Mouse (Mus musculus) forebrain, embryonic 14.5 days (tissue): ENCODE measurements around the gene Smdt1. TPM values are rescaled to one million over a fixed set of nuclear protein-coding genes. Genes with fewer than 3 reads are reported as not detected.
"Not testable (repeated sequence)": the region's sequence is repeated elsewhere in the genome, so short reads cannot be mapped to it uniquely, and the experiment has no call there.

Experiments
- ATAC-seq: fragments of 200-750 bp; cut with Nextera tagmentation; 2 replicates; pipeline ENCODE4 v1.8.0; 2017; ENCODE audit warnings: mild to moderate bottlenecking, moderate library complexity
- DNase-seq: peaks from one replicate; pipeline ENCODE4 v3.0.0-alpha.2; 2015; ENCODE audit warnings: low spot score
- H3K27ac ChIP-seq: fragments of 300-500 bp; sonication (generic); 2 replicates; pipeline ENCODE4 v1.5.1; 2014; ENCODE audit warnings: low read depth, mild to moderate bottlenecking, control low read depth, low read length, moderate library complexity
- H3K27me3 ChIP-seq: fragments of 300-500 bp; sonication (generic); replicated peaks from 2 replicates; pipeline ENCODE4 v1.6.1; 2014; ENCODE audit warnings: low read length, control low read depth, mixed read lengths; ENCODE audit not compliant: control insufficient read depth, insufficient read depth
- H3K36me3 ChIP-seq: fragments of 300-500 bp; sonication (generic); 2 replicates; pipeline ENCODE4 v1.6.1; 2014; ENCODE audit warnings: low read length, control low read depth; ENCODE audit not compliant: control insufficient read depth, insufficient read depth
- H3K4me1 ChIP-seq: fragments of 300-500 bp; sonication (generic); 2 replicates; pipeline ENCODE4 v1.6.1; 2014; ENCODE audit warnings: antibody characterized with exemption, low read length, control low read depth; ENCODE audit not compliant: control insufficient read depth, insufficient read depth
- H3K4me2 ChIP-seq: fragments of 300-500 bp; sonication (generic); 2 replicates; pipeline ENCODE4 v1.6.1; 2014; ENCODE audit warnings: mild to moderate bottlenecking, control low read depth, low read length
- H3K4me3 ChIP-seq: fragments of 300-500 bp; sonication (generic); 2 replicates; pipeline ENCODE4 v1.5.1; 2014; ENCODE audit warnings: low read depth, low read length, control low read depth
- H3K9ac ChIP-seq: fragments of 300-500 bp; sonication (generic); 2 replicates; pipeline ENCODE4 v1.6.1; 2014; ENCODE audit warnings: mild to moderate bottlenecking, low read length, control low read depth, moderate library complexity
- H3K9me3 ChIP-seq: fragments of 300-500 bp; sonication (generic); replicated peaks from 2 replicates; pipeline ENCODE4 v1.6.1; 2016; ENCODE audit warnings: low read length, control low read depth, mixed read lengths; ENCODE audit not compliant: control insufficient read depth
- WGBS: fragments of 180-500 bp; shearing (Covaris S2); extraction: QIAGEN DNeasy Blood & Tissue Kit; methylation state at CpG from one replicate; pipeline ENCODE4 v1.1.7; 2014; 5-methylcytosine and 5-hydroxymethylcytosine counted together
- microRNA-seq: library from miRNA; unstranded; fragments of <30 nt; microRNA quantifications from one replicate; pipeline ENCODE4, GENCODE M21; 2016
- polyA plus RNA-seq: library from polyadenylated mRNA; unstranded; fragments of >200 nt; fragmentation: Nextera tagmentation; extraction: Ambion mirVana; gene quantifications from 2 replicates; pipeline ENCODE4 v1.2.1, GENCODE M21; 2014

The Smdt1 gene
- polyA plus RNA-seq, 1 experiment from 2014 or later: 326 TPM

DNA sequence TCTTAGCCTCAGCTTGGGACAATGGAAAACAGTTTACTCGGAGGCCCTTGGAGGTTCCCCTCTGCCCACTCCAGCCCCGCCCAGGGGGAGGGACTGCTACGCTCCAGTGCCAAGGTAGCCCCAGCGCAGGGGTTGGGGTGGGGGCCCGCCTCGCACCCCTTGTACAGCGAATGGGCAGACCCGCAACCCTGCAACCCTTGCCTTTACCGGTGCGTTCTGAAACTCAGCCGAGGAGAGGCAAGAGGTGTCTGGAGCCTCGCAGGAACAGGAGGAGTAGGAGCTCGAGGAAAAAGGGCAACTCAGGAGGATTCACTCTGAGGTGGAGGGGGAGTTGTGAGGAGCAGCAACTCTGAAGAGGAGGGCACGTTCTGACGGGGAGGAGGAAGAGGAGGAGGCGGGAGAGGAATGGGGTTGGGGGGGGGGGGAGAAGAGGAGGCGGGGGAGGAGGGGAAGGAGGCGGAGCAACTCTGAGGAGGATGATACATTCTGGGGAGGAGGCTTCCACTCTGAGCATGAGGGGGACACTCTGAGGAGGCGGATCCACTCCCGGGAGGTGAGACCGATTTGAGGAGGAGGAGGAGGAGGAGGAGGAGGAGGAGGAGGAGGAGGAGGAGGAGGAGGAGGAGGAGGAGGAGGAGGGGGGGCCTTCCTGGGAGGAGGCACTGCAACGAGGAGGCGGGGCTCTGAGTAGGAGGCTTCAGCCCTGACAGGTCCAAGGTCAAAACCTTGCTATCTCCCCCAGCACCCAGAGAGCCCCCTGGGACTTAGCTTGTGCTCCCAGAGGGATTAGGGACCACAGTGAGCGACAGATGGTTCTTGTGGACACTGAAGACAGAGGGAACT, 41.3 kb downstream of the Smdt1 start, which contains the start of gene Cyp2d22:
Gene Cyp2d22 (minus strand): TSS at position 390 of the 843 bp plus-strand sequence.
- Histone ChIP-seq H3K4me2 (peak within 1 kb of the TSS; percentile 55), H3K36me3 (no peaks in the 10 kb centered on the region), H3K9ac (peak within 1 kb of the TSS; percentile 55), H3K27ac (no peak within 1 kb of the TSS), H3K9me3 (no peaks in the 10 kb centered on the region), H3K27me3 (no peaks in the 10 kb centered on the region), H3K4me1 (peaks cover 15% of the 10 kb centered on the region), H3K4me3 (peak within 1 kb of the TSS; percentile 31)
- 3% methylated on average over 18 of the region's 24 CpGs for WGBS
- DNase-seq: peak; percentile 57
- peak; percentile 77 for ATAC-seq

DNA sequence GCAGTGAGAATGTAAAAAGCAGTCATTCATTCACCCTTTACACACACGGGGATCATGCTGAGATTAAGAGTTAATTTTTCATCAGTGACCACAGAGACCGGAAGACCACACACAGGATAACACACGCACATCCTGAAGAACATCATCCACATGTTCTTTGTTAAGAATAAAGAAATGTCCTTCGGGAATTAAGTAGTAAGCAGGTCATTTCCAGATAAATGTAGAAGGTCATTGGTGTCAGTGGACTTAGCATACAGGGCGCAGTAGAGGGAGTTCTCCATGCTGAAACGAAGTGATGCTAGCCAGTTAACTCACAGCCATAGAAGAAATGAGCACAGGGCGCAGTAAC, 41.9 kb downstream of the Smdt1 start:
- Histone ChIP-seq H3K9me3 (no peaks in the 10 kb centered on the region), H3K4me2 (peak overlapping the region; percentile 55), H3K4me3 (peak overlapping the region; percentile 31), H3K36me3 (no peaks in the 10 kb centered on the region), H3K4me1 (peaks cover 15% of the 10 kb centered on the region), H3K27me3 (no peaks in the 10 kb centered on the region), H3K27ac (no peak overlapping the region), H3K9ac (peak overlapping the region; percentile 40; the same call in 1 of the 2 replicates)
- DNase-seq (no peak), ATAC-seq (no peak)
- WGBS: 38% methylated on average over 7 of the region's 7 CpGs

DNA sequence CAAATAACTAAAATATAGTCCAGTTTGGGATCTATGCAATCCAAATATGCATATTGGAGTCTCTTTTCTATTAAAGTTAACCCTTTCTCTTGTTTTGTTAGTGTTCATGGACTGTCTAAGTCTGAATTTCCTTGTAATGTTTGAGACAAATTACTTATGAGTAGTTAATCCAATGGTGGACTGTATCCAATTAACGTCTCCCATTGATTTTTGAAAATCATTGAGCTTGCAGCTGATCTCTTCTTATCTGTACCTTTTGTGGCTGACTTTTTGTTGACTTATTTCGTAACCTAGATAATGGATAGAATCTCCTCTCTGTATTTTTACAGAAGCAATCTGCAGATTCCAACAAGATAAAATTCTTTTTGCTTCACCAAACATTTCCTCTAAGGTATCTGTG, 43.7 kb downstream of the Smdt1 start:
- WGBS: 84% methylated on average over 2 of the region's 2 CpGs
- DNase-seq: no peak
- no peaks in the 10 kb centered on the region for H3K9me3 ChIP-seq
- ATAC-seq: no peak
- H3K27me3 ChIP-seq: no peaks in the 10 kb centered on the region
- no peak overlapping the region for H3K9ac ChIP-seq
- H3K27ac ChIP-seq: no peak overlapping the region
- H3K4me3 ChIP-seq: no peak overlapping the region
- no peaks in the 10 kb centered on the region for H3K36me3 ChIP-seq
- H3K4me1 ChIP-seq: peaks cover 5% of the 10 kb centered on the region; the same call in 1 of the 2 replicates
- H3K4me2 ChIP-seq: no peak overlapping the region

DNA sequence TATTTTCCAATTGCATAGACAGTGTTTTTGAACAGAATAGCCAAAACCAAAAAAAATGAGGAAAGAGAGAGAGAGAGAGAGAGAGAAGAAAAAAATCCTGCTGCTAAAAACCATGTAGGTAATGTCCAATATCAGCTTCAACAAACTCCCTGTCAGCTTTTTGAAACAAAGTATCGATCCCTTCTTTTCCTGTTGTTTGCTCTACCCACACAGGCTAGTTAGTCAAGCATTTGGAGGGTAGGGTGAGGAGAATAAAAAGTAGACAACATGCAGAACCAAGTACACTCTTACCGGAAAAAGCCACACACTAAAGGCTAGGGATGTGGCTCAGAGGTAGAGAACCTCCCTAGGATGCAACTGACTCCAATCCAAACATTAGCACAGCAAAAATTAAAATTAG, 47.0 kb downstream of the Smdt1 start:
- ATAC-seq (no peak), DNase-seq (no peak)
- no peak overlapping the region for H3K9ac ChIP-seq
- no peaks in the 10 kb centered on the region for H3K9me3 ChIP-seq
- no peak overlapping the region for H3K4me2 ChIP-seq
- H3K36me3 ChIP-seq: no peaks in the 10 kb centered on the region
- H3K4me1 ChIP-seq: peaks cover 1% of the 10 kb centered on the region; the same call in 1 of the 2 replicates
- WGBS: 89% methylated on average over 2 of the region's 2 CpGs
- H3K27ac ChIP-seq: no peak overlapping the region
- no peak overlapping the region for H3K4me3 ChIP-seq
- no peaks in the 10 kb centered on the region for H3K27me3 ChIP-seq

DNA sequence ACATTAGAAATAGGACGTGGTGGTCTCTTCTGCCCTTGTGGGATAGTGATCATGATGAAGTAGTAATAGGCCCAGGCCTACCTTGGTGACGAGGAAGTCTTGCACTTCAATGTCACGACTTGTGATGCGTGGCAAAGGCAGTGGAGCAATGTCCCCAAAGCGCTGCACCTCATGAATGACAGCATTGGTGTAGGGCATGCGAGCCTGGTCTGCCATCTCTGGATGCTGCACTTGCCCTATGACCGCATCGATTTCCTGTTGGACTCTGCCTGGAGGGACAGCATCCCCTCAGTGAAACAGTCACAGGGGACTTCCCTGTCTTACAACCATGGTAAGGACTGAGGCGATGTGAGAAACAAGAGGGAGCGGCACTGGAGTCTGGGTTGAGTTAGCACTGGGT, 51.2 kb downstream of the Smdt1 start:
- H3K27me3 ChIP-seq, H3K9ac ChIP-seq, H3K27ac ChIP-seq, H3K9me3 ChIP-seq, H3K36me3 ChIP-seq, DNase-seq, H3K4me2 ChIP-seq, H3K4me1 ChIP-seq, H3K4me3 ChIP-seq, ATAC-seq: not testable (repeated sequence)
- WGBS: 88% methylated on average over 10 of the region's 10 CpGs

DNA sequence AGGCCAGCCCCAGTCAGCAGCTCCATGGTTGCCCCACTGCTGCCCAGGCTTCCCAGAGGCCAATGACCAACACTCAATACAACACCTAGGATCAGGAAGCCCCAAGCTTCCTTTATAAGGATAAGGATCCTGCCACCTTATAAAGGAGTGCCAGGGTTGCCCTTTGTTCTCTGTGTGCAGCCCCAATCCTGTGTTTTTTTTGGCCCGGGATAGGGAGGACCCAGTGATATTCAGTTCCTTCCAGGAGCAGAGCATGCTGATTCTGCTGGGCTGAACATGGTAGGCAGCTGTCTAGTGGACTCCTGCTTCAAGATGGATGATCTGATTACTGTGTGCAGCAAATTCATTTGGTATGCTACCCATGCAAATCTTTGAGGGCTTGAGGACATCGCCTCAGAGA, 55.2 kb downstream of the Smdt1 start, which contains the start of gene Cyp2d11:
Gene Cyp2d11 (minus strand): TSS at position 101 of the 400 bp plus-strand sequence.
- H3K36me3 ChIP-seq, H3K4me2 ChIP-seq, DNase-seq, H3K9ac ChIP-seq, H3K27me3 ChIP-seq, H3K9me3 ChIP-seq, H3K27ac ChIP-seq, ATAC-seq, H3K4me3 ChIP-seq, H3K4me1 ChIP-seq: not testable (repeated sequence)
- WGBS: 81% methylated on average over 2 of the region's 2 CpGs

DNA sequence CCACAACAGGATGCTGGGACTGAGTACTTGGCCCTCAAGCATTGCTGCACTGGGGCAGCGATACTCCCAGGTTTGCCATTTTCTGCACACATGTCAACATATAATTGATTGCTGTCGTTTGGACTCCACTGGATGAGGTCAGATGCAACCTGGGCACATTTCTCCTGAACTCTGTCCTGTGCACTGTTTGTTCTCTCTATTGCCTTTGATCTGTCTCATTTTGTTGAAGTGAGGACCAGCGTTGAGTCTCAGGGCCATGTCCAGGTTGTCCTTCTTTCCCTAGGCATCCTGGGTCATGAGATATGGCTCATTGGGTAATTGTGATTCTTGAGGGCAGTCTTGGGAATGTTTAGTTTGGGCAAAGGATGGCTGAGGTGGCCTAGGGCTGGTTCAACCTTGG, 57.2 kb downstream of the Smdt1 start:
- H3K27me3 ChIP-seq, H3K4me2 ChIP-seq, H3K36me3 ChIP-seq, H3K4me1 ChIP-seq, H3K27ac ChIP-seq, ATAC-seq, H3K9me3 ChIP-seq, H3K9ac ChIP-seq, H3K4me3 ChIP-seq, DNase-seq: not testable (repeated sequence)
- 89% methylated on average over 3 of the region's 3 CpGs for WGBS

Small RNA genes within 50 kb of the gene (microRNA-seq; reads per million reads assigned to microRNA genes)
- gene Mir7684: not detected

Other genes with a start within 250 kb of the Smdt1 start
- gene Ccdc134, start 211.0 kb upstream of the Smdt1 start, polyA plus RNA-seq: 12.8 and 15.5 TPM in 2 replicates
- 99.6 and 139 TPM in 2 replicates for gene Srebf2, start 191.8 kb upstream of the Smdt1 start, polyA plus RNA-seq
- gene Shisa8, start 126.1 kb upstream of the Smdt1 start, polyA plus RNA-seq: 0.61 and 0.77 TPM in 2 replicates
- gene Tnfrsf13c, start 114.6 kb upstream of the Smdt1 start, polyA plus RNA-seq: 0.14 and 0.19 TPM in 2 replicates
- gene Cenpm, start 94.2 kb upstream of the Smdt1 start, polyA plus RNA-seq: 42.4 and 63.9 TPM in 2 replicates
- gene 1500009C09Rik, start 86.6 kb upstream of the Smdt1 start, polyA plus RNA-seq: 13.2 and 19.3 TPM in 2 replicates
- 225 and 276 TPM in 2 replicates for gene Sept3, start 64.1 kb upstream of the Smdt1 start, polyA plus RNA-seq
- gene Wbp2nl, start 40.0 kb upstream of the Smdt1 start, polyA plus RNA-seq: not detected in 2 replicates
- 27.5 and 29.6 TPM in 2 replicates for gene Naga, start within 50 bp of the Smdt1 start, polyA plus RNA-seq
- gene Pheta2, start within 50 bp of the Smdt1 start, polyA plus RNA-seq: 0.63 and 0.80 TPM in 2 replicates
- 302 and 403 TPM in 2 replicates for gene Ndufa6, start 15.4 kb downstream of the Smdt1 start, polyA plus RNA-seq
- 0.63 and 1.2 TPM in 2 replicates for gene Cyp2d22, start 41.3 kb downstream of the Smdt1 start, polyA plus RNA-seq
- not detected in 2 replicates for gene Cyp2d11, start 55.1 kb downstream of the Smdt1 start, polyA plus RNA-seq
- not detected in 2 replicates for gene Cyp2d10, start 68.2 kb downstream of the Smdt1 start, polyA plus RNA-seq
- gene Cyp2d9, start 94.5 kb downstream of the Smdt1 start, polyA plus RNA-seq: not detected in 2 replicates
- not detected in 2 replicates for gene Cyp2d12, start 216.1 kb downstream of the Smdt1 start, polyA plus RNA-seq